Mouse (Mus musculus): ENCODE data around the gene Sdk2. TPM values are rescaled to one million over a fixed set of nuclear protein-coding genes. Genes with fewer than 3 reads are reported as not detected.

Sdk2 gene
- total and polyA plus RNA-seq, 3 experiments: 0.22 TPM; not detected in 2

DNA sequence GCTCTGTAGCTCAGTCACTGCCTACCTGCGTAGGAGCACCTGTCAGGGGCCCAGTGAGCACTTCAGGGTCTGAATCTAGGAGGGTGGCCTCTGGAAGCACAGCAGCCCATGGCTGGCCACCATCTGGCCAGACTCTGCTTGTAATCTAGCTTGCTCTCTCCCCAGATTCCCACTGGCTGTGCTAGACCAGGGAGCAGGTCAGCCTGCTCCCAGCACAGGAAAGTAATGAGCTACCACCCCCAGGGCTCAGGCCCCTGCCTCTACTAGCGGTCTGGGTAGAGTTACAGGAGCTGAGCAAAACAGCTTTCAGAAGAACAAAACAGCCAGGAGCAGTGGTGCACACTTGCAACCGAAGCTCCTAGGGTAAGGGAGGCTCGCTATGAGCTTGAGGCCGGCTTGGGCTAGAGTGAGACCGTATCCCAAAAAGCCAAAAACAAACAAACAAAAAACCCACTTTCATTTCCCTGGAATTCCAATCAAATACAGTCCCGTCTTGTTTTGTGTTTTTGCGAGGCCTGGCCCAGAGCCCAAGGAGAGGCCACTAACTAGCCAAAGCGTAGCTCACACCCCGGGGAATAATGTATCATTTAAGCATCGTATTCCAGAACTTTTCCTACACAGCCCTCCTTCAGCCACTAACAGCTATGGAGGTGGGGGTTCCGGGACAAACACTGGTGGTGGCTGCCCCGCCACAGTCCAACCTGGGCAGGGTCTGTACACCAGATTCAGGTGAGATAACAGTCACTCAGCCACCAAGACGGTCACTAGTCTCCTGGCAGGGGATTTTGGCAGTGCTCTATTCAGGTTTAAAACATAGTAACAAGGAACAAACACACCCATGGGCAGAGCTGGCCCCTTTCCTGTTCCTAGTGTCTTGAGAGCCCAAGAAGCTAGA, 339.6 kb downstream of the Sdk2 start:
- Histone ChIP-seq H3K4me1 (ENCODE audit: insufficient read depth, low read depth, low read length) (peaks cover 11% of the 10 kb centered on the region), H3K27me3 (ENCODE audit: insufficient read depth, low read length) (no peaks in the 10 kb centered on the region; the same call in 1 of the 2 replicates), H3K4me3 (ENCODE audit: low read depth, low read length) (no peak overlapping the region), H3K36me3 (replicated peaks) (peaks cover 72% of the 10 kb centered on the region), H3K9me3 (replicated peaks) (no peaks in the 10 kb centered on the region)
- DNase-seq (ENCODE audit: low spot score) (no peak), ATAC-seq (ENCODE audit: extremely low read depth, insufficient number of reproducible peaks, low FRiP score, poor library complexity, severe bottlenecking) (no peak)
- no peak for TF ChIP-seq TAL1 (conservative IDR thresholded peaks at IDR 0.05; ENCODE audit: low read depth, low read length)
- no peak for TF ChIP-seq GATA2 (IDR thresholded peaks at IDR 0.05; ENCODE audit: borderline replicate concordance, low read depth, low read length)
- TF ChIP-seq CTCF (IDR thresholded peaks at IDR 0.05; ENCODE audit: low read depth, low read length): no peak
- TF ChIP-seq GATA1 (IDR thresholded peaks at IDR 0.05; ENCODE audit: borderline replicate concordance, low read length): no peak
- TF ChIP-seq POLR2AphosphoS5 (IDR thresholded peaks at IDR 0.05; ENCODE audit: insufficient replicate concordance, low read depth, low read length): no peak

Data from G1E (cell line).